Mouse (Mus musculus) E14TG2a.4 (cell line): ENCODE data around the gene Agap2.

Source experiments
- H3K27me3 ChIP-seq: 2 replicates; pipeline ENCODE4 v1.6.1; 2014; ENCODE audit warnings: low read length, control low read depth; ENCODE audit not compliant: insufficient read depth
- H3K36me3 ChIP-seq: 2 replicates; pipeline ENCODE4 v1.6.1; 2014; ENCODE audit warnings: low read length, control low read depth; ENCODE audit not compliant: insufficient read depth
- H3K4me1 ChIP-seq: replicated peaks from 2 replicates; pipeline ENCODE4 v1.6.1; 2014; ENCODE audit warnings: low read depth, low read length, control low read depth
- H3K4me3 ChIP-seq: replicated peaks from 2 replicates; pipeline ENCODE4 v1.5.1; 2014; ENCODE audit warnings: mild to moderate bottlenecking, low read length
- H3K9me3 ChIP-seq: 2 replicates; pipeline ENCODE4 v1.6.1; 2014; ENCODE audit warnings: low read length, control low read depth
- CTCF ChIP-seq: conservative IDR thresholded peaks from 2 replicates; pipeline ENCODE4 v1.5.1; 2014; ENCODE audit warnings: low read length
- NANOG ChIP-seq: IDR thresholded peaks from 2 replicates; pipeline ENCODE4 v1.6.1; 2014; ENCODE audit warnings: borderline replicate concordance, low read length, mixed read lengths
- POU5F1 ChIP-seq: IDR thresholded peaks from 2 replicates; pipeline ENCODE4 v1.6.1; 2014; ENCODE audit warnings: low read length, borderline replicate concordance

The Agap2 gene

GRCm38 (mm10) chr10:127100414-127100813 lies 25.3 kb downstream of the Agap2 start:
- TF ChIP-seq POU5F1 = no peak
- TF ChIP-seq NANOG = no peak
- TF ChIP-seq CTCF = no peak
- Histone ChIP-seq H3K36me3 (peaks cover 52% of the 10 kb centered on the region), H3K4me3 (no peak overlapping the region)

GRCm38 (mm10) chr10:127101151-127101550 lies 26.1 kb downstream of the Agap2 start:
- H3K27me3 ChIP-seq = peaks cover 17% of the 10 kb centered on the region
- H3K36me3 ChIP-seq = peaks cover 50% of the 10 kb centered on the region
- H3K4me3 ChIP-seq = no peak overlapping the region
- H3K9me3 ChIP-seq = no peaks in the 10 kb centered on the region
- TF ChIP-seq NANOG = no peak
- no peak for TF ChIP-seq POU5F1
- TF ChIP-seq CTCF = no peak
- H3K4me1 ChIP-seq = peaks cover 49% of the 10 kb centered on the region

More at GRCm38 (mm10) chr10:127100414-127100813, 25.3 kb downstream of the Agap2 start:
- Histone ChIP-seq H3K4me1 (peaks cover 57% of the 10 kb centered on the region), H3K9me3 (no peaks in the 10 kb centered on the region), H3K27me3 (peaks cover 17% of the 10 kb centered on the region)

- H3K4me3 ChIP-seq = no peak overlapping the region
- H3K9me3 ChIP-seq = no peaks in the 10 kb centered on the region
- H3K27me3 ChIP-seq = peaks cover 8% of the 10 kb centered on the region
- H3K4me1 ChIP-seq = peaks cover 26% of the 10 kb centered on the region
- H3K36me3 ChIP-seq = peaks cover 38% of the 10 kb centered on the region
- TF ChIP-seq NANOG (no peak), CTCF (no peak), POU5F1 (no peak)
Observed at GRCm38 (mm10) chr10:127103631-127104030, 28.5 kb downstream of the Agap2 start.

GRCm38 (mm10) chr10:127107563-127108261 lies 32.6 kb downstream of the Agap2 start:
- no peaks in the 10 kb centered on the region for H3K9me3 ChIP-seq
- H3K27me3 ChIP-seq = no peaks in the 10 kb centered on the region
- peaks cover 14% of the 10 kb centered on the region for H3K36me3 ChIP-seq
- TF ChIP-seq POU5F1 = no peak
- TF ChIP-seq CTCF = no peak
- TF ChIP-seq NANOG = no peak
- H3K4me1 ChIP-seq = peaks cover 25% of the 10 kb centered on the region
- no peak overlapping the region for H3K4me3 ChIP-seq

GRCm38 (mm10) chr10:127108262-127108583 lies 33.1 kb downstream of the Agap2 start:
- peaks cover 14% of the 10 kb centered on the region for H3K36me3 ChIP-seq

GRCm38 (mm10) chr10:127111001-127111887 lies 36.2 kb downstream of the Agap2 start:
- Histone ChIP-seq H3K9me3 (no peaks in the 10 kb centered on the region), H3K36me3 (peaks cover 29% of the 10 kb centered on the region), H3K27me3 (no peaks in the 10 kb centered on the region), H3K4me3 (no peak overlapping the region), H3K4me1 (peaks cover 26% of the 10 kb centered on the region)
- TF ChIP-seq NANOG (no peak), CTCF (peak; percentile 37), POU5F1 (no peak)

More at GRCm38 (mm10) chr10:127108262-127108583, 33.1 kb downstream of the Agap2 start:
- Histone ChIP-seq H3K4me3 (no peak overlapping the region), H3K4me1 (peaks cover 26% of the 10 kb centered on the region), H3K27me3 (no peaks in the 10 kb centered on the region), H3K9me3 (no peaks in the 10 kb centered on the region)
- no peak for TF ChIP-seq NANOG
- no peak for TF ChIP-seq CTCF
- TF ChIP-seq POU5F1 = no peak

- H3K36me3 ChIP-seq = peaks cover 50% of the 10 kb centered on the region
- H3K4me1 ChIP-seq = peaks cover 45% of the 10 kb centered on the region
- TF ChIP-seq POU5F1 (no peak), CTCF (no peak), NANOG (no peak)
- no peaks in the 10 kb centered on the region for H3K27me3 ChIP-seq
- H3K9me3 ChIP-seq = no peaks in the 10 kb centered on the region
- no peak overlapping the region for H3K4me3 ChIP-seq
Observed at GRCm38 (mm10) chr10:127114408-127114807, 39.3 kb downstream of the Agap2 start.

GRCm38 (mm10) chr10:127115068-127115467 lies 40.0 kb downstream of the Agap2 start:
- H3K4me1 ChIP-seq = peaks cover 48% of the 10 kb centered on the region
- TF ChIP-seq CTCF (peak; percentile 59), POU5F1 (no peak)
- no peaks in the 10 kb centered on the region for H3K9me3 ChIP-seq
- no peaks in the 10 kb centered on the region for H3K27me3 ChIP-seq
- H3K36me3 ChIP-seq = peaks cover 54% of the 10 kb centered on the region
- H3K4me3 ChIP-seq = no peak overlapping the region
